Mouse (Mus musculus) frontal cortex, postnatal 10 days (tissue): ENCODE measurements at regions not wholly inside any gene's neighbourhood (a gene's known extent, or its start where the extent isn't known, plus 50 kb on each side); places are given as distances from the start of the nearest gene placed in this dataset.

Experiments used
- DNase-seq, 2 experiments: peaks; one replicate each; pipeline ENCODE4 v3.0.0; 2022; ENCODE audit warnings: low spot score in 2 of 2, mixed read lengths in 1 of 2

GRCm38 (mm10) chr7:75923951-75924467 lies 75.9 kb downstream of the Klhl25 start:
- DNase-seq, result no peak

- peak in 1 of 2 experiments; percentile 19 for DNase-seq
Observed at GRCm38 (mm10) chr7:75927537-75927936, 79.4 kb downstream of the Klhl25 start.

- DNase-seq, result no peak
Observed at GRCm38 (mm10) chr7:75943844-75944243, 95.7 kb downstream of the Klhl25 start.

GRCm38 (mm10) chr7:75955671-75956070 lies 107.6 kb downstream of the Klhl25 start:
- no peak for DNase-seq

- no peak for DNase-seq
Observed at GRCm38 (mm10) chr7:75957366-75957765, 109.3 kb downstream of the Klhl25 start.

GRCm38 (mm10) chr7:75959903-75960620 lies 112.0 kb downstream of the Klhl25 start:
- no peak for DNase-seq

GRCm38 (mm10) chr7:75968177-75968576 lies 120.1 kb downstream of the Klhl25 start:
- no peak for DNase-seq

- no peak for DNase-seq
Observed at GRCm38 (mm10) chr7:75970914-75971313, 122.8 kb downstream of the Klhl25 start.

- DNase-seq, result no peak
Observed at GRCm38 (mm10) chr7:75971706-75972105, 123.6 kb downstream of the Klhl25 start.

GRCm38 (mm10) chr7:75981560-75981959 lies 133.4 kb downstream of the Klhl25 start:
- no peak for DNase-seq

- DNase-seq, result peak in 1 of 2 experiments; percentile 23
Observed at GRCm38 (mm10) chr7:75983029-75983808, 135.1 kb downstream of the Klhl25 start.

- no peak for DNase-seq
Observed at GRCm38 (mm10) chr7:75983809-75984171, 135.7 kb downstream of the Klhl25 start.

GRCm38 (mm10) chr7:75998853-75999252 lies 150.7 kb downstream of the Klhl25 start:
- peak; percentile 11 to 14 for DNase-seq

GRCm38 (mm10) chr7:75999324-75999907 lies 151.3 kb downstream of the Klhl25 start:
- no peak for DNase-seq

GRCm38 (mm10) chr7:76001012-76001411 lies 152.9 kb downstream of the Klhl25 start:
- DNase-seq, result no peak

- no peak for DNase-seq
Observed at GRCm38 (mm10) chr7:76008226-76008625, 160.1 kb downstream of the Klhl25 start.

- no peak for DNase-seq
Observed at GRCm38 (mm10) chr7:76047743-76048142, 181.9 kb upstream of the Agbl1 start.

GRCm38 (mm10) chr7:76049342-76049741 lies 180.3 kb upstream of the Agbl1 start:
- DNase-seq, result no peak

- DNase-seq, result no peak
Observed at GRCm38 (mm10) chr7:76053843-76054242, 175.8 kb upstream of the Agbl1 start.

- DNase-seq, result no peak
Observed at GRCm38 (mm10) chr7:76099149-76099548, 130.5 kb upstream of the Agbl1 start.

- no peak for DNase-seq
Observed at GRCm38 (mm10) chr7:76121242-76121844, 108.3 kb upstream of the Agbl1 start.

- peak in 1 of 2 experiments; percentile 30 for DNase-seq
Observed at GRCm38 (mm10) chr7:76127641-76128111, 102.0 kb upstream of the Agbl1 start.
